ENCODE assay signal across 8 mouse cellular contexts in genomic region chr19:36439894-36440714, GRCm38 (mm10).
DNase-seq lines count a peak whose midpoint lies in the region; ATAC-seq and TF ChIP-seq lines count a peak whose summit lies in the region.

No protein-coding gene starts in this region.

- ATAC-seq in embryonic facial prominence, embryonic 14.5 days (ENCODE audit: low read depth) = no peak
- peak; percentile 65; the same call in 1 of the 2 replicates for ATAC-seq in neural tube, embryonic 13.5 days (ENCODE audit: low read depth)

- no peaks in the 10 kb centered on the region; the same call in 1 of the 2 replicates for H3K27me3 ChIP-seq in embryonic facial prominence, embryonic 14.5 days (replicated peaks; ENCODE audit: control insufficient read depth, insufficient read depth, low read length)
- no peaks in the 10 kb centered on the region; the same call in 1 of the 2 replicates for H3K27me3 ChIP-seq in limb, embryonic 10.5 days (ENCODE audit: low read depth, poor library complexity, severe bottlenecking)
- H3K27me3 ChIP-seq in neural tube, embryonic 13.5 days = no peaks in the 10 kb centered on the region

- H3K4me1 ChIP-seq in bone marrow, adult 2 months (ENCODE audit: control insufficient read depth, insufficient read depth, low read length) = no peaks in the 10 kb centered on the region
- no peaks in the 10 kb centered on the region for H3K4me1 ChIP-seq in embryonic facial prominence, embryonic 14.5 days (ENCODE audit: control insufficient read depth, insufficient read depth, low read length)
- H3K4me1 ChIP-seq in limb, embryonic 10.5 days = no peaks in the 10 kb centered on the region
- no peaks in the 10 kb centered on the region for H3K4me1 ChIP-seq in neural tube, embryonic 13.5 days (replicated peaks)

- no peak overlapping the region for H3K27ac ChIP-seq in bone marrow, adult 2 months (ENCODE audit: control insufficient read depth, insufficient read depth, low read depth, low read length, poor library complexity)
- no peak overlapping the region for H3K27ac ChIP-seq in embryonic facial prominence, embryonic 14.5 days (replicated peaks; ENCODE audit: low read depth, low read length)
- no peak overlapping the region for H3K27ac ChIP-seq in limb, embryonic 10.5 days
- no peak overlapping the region for H3K27ac ChIP-seq in neural tube, embryonic 13.5 days (replicated peaks)

- H3K4me3 ChIP-seq in bone marrow, adult 2 months (replicated peaks; ENCODE audit: control insufficient read depth, low read depth, low read length) = no peak overlapping the region
- H3K4me3 ChIP-seq in embryonic facial prominence, embryonic 14.5 days (ENCODE audit: low read depth, low read length) = no peak overlapping the region
- no peak overlapping the region for H3K4me3 ChIP-seq in limb, embryonic 10.5 days
- H3K4me3 ChIP-seq in neural tube, embryonic 13.5 days = no peak overlapping the region

- WGBS in bone marrow, adult 2 months = 74% methylated on average over 9 of the region's 9 CpGs
- 50% methylated on average over 9 of the region's 9 CpGs for WGBS in embryonic facial prominence, embryonic 14.5 days
- WGBS in limb, embryonic 10.5 days = 57% methylated on average over 9 of the region's 9 CpGs
- WGBS in neural tube, embryonic 13.5 days = 53% methylated on average over 9 of the region's 9 CpGs

- no peak overlapping the region for H3K4me2 ChIP-seq in embryonic facial prominence, embryonic 14.5 days (ENCODE audit: low read depth, low read length)
- H3K4me2 ChIP-seq in neural tube, embryonic 13.5 days = no peak overlapping the region

- H3K36me3 ChIP-seq in embryonic facial prominence, embryonic 14.5 days (ENCODE audit: control insufficient read depth, insufficient read depth, low read length) = no peaks in the 10 kb centered on the region
- H3K36me3 ChIP-seq in limb, embryonic 10.5 days = no peaks in the 10 kb centered on the region
- no peaks in the 10 kb centered on the region for H3K36me3 ChIP-seq in neural tube, embryonic 13.5 days

- TF ChIP-seq CTCF in bone marrow, adult 2 months (IDR thresholded peaks at IDR 0.05; ENCODE audit: control insufficient read depth, insufficient read depth, low read length) = peak; percentile 70

- DNase-seq in urinary bladder, postnatal 14 days (ENCODE audit: low spot score) = peak; percentile 38
- no peak for DNase-seq in urinary bladder, postnatal 4 days (ENCODE audit: low spot score in 2 of 2)
- DNase-seq in embryonic facial prominence, embryonic 14.5 days (ENCODE audit: low spot score) = peak; percentile 50
- DNase-seq in hindlimb bud, embryonic 11.5 days (ENCODE audit: extremely low spot score, low read depth, low spot score) = peak; percentile 18
- peak; percentile 53 for DNase-seq in limb, embryonic 10.5 days (ENCODE audit: low spot score)
- DNase-seq in ovary, adult 18-20 months (ENCODE audit: low spot score) = no peak

- no peak for TF ChIP-seq POLR2A in bone marrow, adult 2 months (IDR thresholded peaks at IDR 0.05; ENCODE audit: borderline replicate concordance, control insufficient read depth, low read depth, low read length)

- no peak overlapping the region for H3K9ac ChIP-seq in embryonic facial prominence, embryonic 14.5 days (ENCODE audit: low read depth, low read length)
- H3K9ac ChIP-seq in neural tube, embryonic 13.5 days = no peak overlapping the region

- no peaks in the 10 kb centered on the region for H3K9me3 ChIP-seq in embryonic facial prominence, embryonic 14.5 days (ENCODE audit: control insufficient read depth, low read length)
- no peaks in the 10 kb centered on the region for H3K9me3 ChIP-seq in limb, embryonic 10.5 days (replicated peaks)
- H3K9me3 ChIP-seq in neural tube, embryonic 13.5 days = no peaks in the 10 kb centered on the region

Comparison
In these comparisons a context has a peak if more than half of its experiments do, and no peak if none do; other contexts are left out.
1. DNase-seq: peak in urinary bladder, postnatal 14 days (single experiment), embryonic facial prominence, embryonic 14.5 days (single experiment), hindlimb bud, embryonic 11.5 days (single experiment) and limb, embryonic 10.5 days (single experiment); none in urinary bladder, postnatal 4 days (0 of 2) and ovary, adult 18-20 months (single experiment).